Mouse (Mus musculus) liver, embryonic 14.5 days (tissue): ENCODE data around the gene Hivep3. TPM values are rescaled to one million over a fixed set of nuclear protein-coding genes. Genes with fewer than 3 reads are reported as not detected.
A peak's percentile ranks its signal among the peaks of the same experiment; 100 is the strongest.

Experiments
- ATAC-seq: fragments of 200-750 bp; cut with Nextera tagmentation; 2 replicates; pipeline ENCODE4 v1.8.0; 2017; ENCODE audit warnings: moderate number of reproducible peaks, mild to moderate bottlenecking, moderate library complexity; ENCODE audit not compliant: insufficient read depth
- DNase-seq, 3 experiments: peaks; one replicate each; pipeline ENCODE4 v3.0.0-alpha.2; 2012 to 2013; ENCODE audit warnings: low read depth in 3 of 3, low spot score in 3 of 3
- H3K27ac ChIP-seq: fragments of 300-500 bp; sonication (generic); 2 replicates; pipeline ENCODE4 v1.5.1; 2014; ENCODE audit warnings: moderate library complexity, mild to moderate bottlenecking, control low read depth, inconsistent platforms
- H3K27me3 ChIP-seq: fragments of 300-500 bp; sonication (generic); 2 replicates; pipeline ENCODE4 v1.6.1; 2014; ENCODE audit warnings: mild to moderate bottlenecking, low read length, moderate library complexity; ENCODE audit not compliant: control insufficient read depth, insufficient read depth
- H3K36me3 ChIP-seq: fragments of 300-500 bp; sonication (generic); replicated peaks from 2 replicates; pipeline ENCODE4 v1.6.1; 2014; ENCODE audit warnings: low read depth; ENCODE audit not compliant: control insufficient read depth, insufficient read depth
- H3K4me1 ChIP-seq, 2 experiments: fragments of 200-500 bp in 1 of 2; fragments of 300-500 bp in 1 of 2; sonication (generic) in 1 of 2; replicated peaks; 2 replicates each; pipeline ENCODE4 v1.6.1; 2012 to 2014; ENCODE audit warnings: antibody characterized with exemption in 1 of 2, inconsistent platforms in 1 of 2, low read length in 1 of 2; ENCODE audit not compliant: control insufficient read depth in 2 of 2, insufficient read depth in 2 of 2
- H3K4me2 ChIP-seq: fragments of 300-500 bp; sonication (generic); 2 replicates; pipeline ENCODE4 v1.6.1; 2014; ENCODE audit warnings: low read depth, mild to moderate bottlenecking, control low read depth, moderate library complexity
- H3K4me3 ChIP-seq, 2 experiments: fragments of 200-500 bp in 1 of 2; fragments of 300-500 bp in 1 of 2; sonication (generic) in 1 of 2; 2 replicates each; pipeline ENCODE4 v1.5.1; 2012 to 2014; ENCODE audit warnings: low read depth in 2 of 2, low read length in 2 of 2, mild to moderate bottlenecking in 2 of 2, control low read depth in 1 of 2, inconsistent platforms in 1 of 2, moderate library complexity in 1 of 2; ENCODE audit not compliant: insufficient read depth in 1 of 2
- H3K9ac ChIP-seq: fragments of 300-500 bp; sonication (generic); replicated peaks from 2 replicates; pipeline ENCODE4 v1.6.1; 2014; ENCODE audit warnings: mild to moderate bottlenecking, control low read depth, moderate library complexity
- H3K9me3 ChIP-seq: fragments of 300-500 bp; sonication (generic); 2 replicates; pipeline ENCODE4 v1.6.1; 2016; ENCODE audit warnings: low read length, mixed read lengths; ENCODE audit not compliant: control insufficient read depth
- CTCF ChIP-seq: IDR thresholded peaks from 2 replicates; pipeline ENCODE4 v1.5.1; 2016; ENCODE audit warnings: antibody characterized with exemption, low read depth, control low read depth
- EP300 ChIP-seq: IDR thresholded peaks from 2 replicates; pipeline ENCODE4 v1.6.1; 2016; ENCODE audit warnings: antibody characterized with exemption, low read depth
- WGBS: fragments of 180-500 bp; shearing (Covaris S2); extraction: QIAGEN DNeasy Blood & Tissue Kit; methylation state at CpG from one replicate; pipeline ENCODE4 v1.1.7; 2014; ENCODE audit not compliant: insufficient replicate concordance; 5-methylcytosine and 5-hydroxymethylcytosine counted together
- polyA plus RNA-seq, 2 experiments: library from polyadenylated mRNA; depleted of rRNA in 1 of 2; stranded (reverse) in 1 of 2; unstranded in 1 of 2; fragments of >200 nt; fragmentation: Nextera tagmentation in 1 of 2; extraction: Ambion mirVana in 1 of 2; gene quantifications; 2 replicates each; pipeline versions ENCODE4 v1.2.1 to v1.2.3; 2012 to 2014

Gene Hivep3
- polyA plus RNA-seq, 2 experiments: 1.9 to 2.7 TPM

DNA sequence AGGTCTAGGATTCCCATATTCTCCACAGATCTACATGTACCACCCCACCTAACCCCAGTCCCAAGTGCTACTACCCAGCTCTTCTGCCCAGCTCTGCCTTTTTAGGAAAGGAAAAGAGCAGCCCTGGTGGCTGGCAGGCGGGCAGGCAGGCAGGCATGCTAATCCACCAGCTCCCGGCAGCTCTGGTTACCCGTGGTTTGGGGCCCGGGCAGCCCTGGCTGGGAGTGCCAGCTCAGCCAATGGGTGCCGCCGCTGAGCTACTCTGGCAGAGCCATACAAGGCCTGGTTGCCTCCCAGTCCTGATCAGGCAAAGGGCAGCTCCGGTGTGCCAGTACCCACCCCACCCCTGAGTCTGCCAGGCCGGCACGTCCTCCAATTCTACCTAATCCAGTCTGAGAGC is 409.3 kb downstream of the Hivep3 start:
- Histone ChIP-seq H3K4me2 (no peak overlapping the region), H3K4me1 (no peaks in the 10 kb centered on the region), H3K27ac (no peak overlapping the region), H3K9me3 (no peaks in the 10 kb centered on the region), H3K27me3 (no peaks in the 10 kb centered on the region), H3K4me3 (no peak overlapping the region), H3K36me3 (no peaks in the 10 kb centered on the region), H3K9ac (no peak overlapping the region)
- no peak for TF ChIP-seq CTCF
- TF ChIP-seq EP300: no peak
- WGBS: 69% methylated on average over 9 of the region's 9 CpGs
- DNase-seq (no peak), ATAC-seq (no peak)

DNA sequence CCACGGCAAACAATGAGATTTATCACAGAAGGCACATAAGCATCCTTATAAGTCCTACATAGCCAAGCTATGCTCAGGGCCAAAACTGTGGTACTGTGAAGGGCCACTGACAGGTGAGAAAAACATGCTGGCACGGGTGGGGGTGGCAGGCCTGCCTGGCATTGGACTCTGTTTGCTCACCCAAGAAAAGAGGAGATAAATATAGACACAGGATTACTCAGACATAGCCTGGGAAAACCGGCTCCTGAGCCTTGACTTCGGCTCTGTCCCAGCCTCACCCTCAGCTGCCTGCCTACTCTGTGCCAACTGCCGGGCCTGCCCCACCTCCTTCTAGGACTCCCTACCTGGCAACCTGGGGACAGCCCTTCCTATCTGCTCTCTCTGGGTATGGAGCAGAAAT is 410.8 kb downstream of the Hivep3 start:
- 67% methylated on average over 5 of the region's 5 CpGs for WGBS
- Histone ChIP-seq H3K27me3 (no peaks in the 10 kb centered on the region; the same call in none of the 2 replicates), H3K4me2 (no peak overlapping the region), H3K9me3 (no peaks in the 10 kb centered on the region), H3K4me3 (no peak overlapping the region), H3K27ac (no peak overlapping the region), H3K4me1 (no peaks in the 10 kb centered on the region), H3K36me3 (no peaks in the 10 kb centered on the region), H3K9ac (no peak overlapping the region)
- ATAC-seq (no peak), DNase-seq (no peak)
- no peak for TF ChIP-seq EP300
- no peak for TF ChIP-seq CTCF

DNA sequence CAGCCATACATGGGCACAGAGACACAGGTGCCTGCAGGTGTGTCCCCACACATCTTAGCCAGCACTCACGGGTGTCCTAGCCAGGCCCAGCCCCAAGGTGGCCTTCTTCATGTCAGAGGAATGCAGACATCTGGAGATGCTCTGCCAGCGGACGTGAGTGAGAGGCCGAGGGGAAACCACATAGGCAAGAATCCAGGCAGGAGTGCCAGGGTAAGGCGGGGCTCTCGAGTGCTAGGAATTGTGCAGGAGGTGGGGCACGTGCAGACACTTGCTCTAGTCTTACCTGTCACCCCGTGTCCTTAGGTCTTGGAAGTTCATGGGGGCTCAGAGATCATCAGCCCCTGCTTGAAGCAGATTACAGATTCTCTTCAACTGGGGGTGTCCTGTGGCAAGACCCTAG is 412.3 kb downstream of the Hivep3 start:
- no peak for DNase-seq
- no peaks in the 10 kb centered on the region for H3K9me3 ChIP-seq
- H3K27me3 ChIP-seq: no peaks in the 10 kb centered on the region; the same call in none of the 2 replicates
- no peak overlapping the region for H3K27ac ChIP-seq
- TF ChIP-seq CTCF (no peak), EP300 (no peak)
- ATAC-seq: no peak
- H3K36me3 ChIP-seq: no peaks in the 10 kb centered on the region
- no peak overlapping the region for H3K4me2 ChIP-seq
- no peak overlapping the region for H3K4me3 ChIP-seq
- no peak overlapping the region for H3K9ac ChIP-seq
- 54% methylated on average over 8 of the region's 8 CpGs for WGBS
- H3K4me1 ChIP-seq: no peaks in the 10 kb centered on the region

DNA sequence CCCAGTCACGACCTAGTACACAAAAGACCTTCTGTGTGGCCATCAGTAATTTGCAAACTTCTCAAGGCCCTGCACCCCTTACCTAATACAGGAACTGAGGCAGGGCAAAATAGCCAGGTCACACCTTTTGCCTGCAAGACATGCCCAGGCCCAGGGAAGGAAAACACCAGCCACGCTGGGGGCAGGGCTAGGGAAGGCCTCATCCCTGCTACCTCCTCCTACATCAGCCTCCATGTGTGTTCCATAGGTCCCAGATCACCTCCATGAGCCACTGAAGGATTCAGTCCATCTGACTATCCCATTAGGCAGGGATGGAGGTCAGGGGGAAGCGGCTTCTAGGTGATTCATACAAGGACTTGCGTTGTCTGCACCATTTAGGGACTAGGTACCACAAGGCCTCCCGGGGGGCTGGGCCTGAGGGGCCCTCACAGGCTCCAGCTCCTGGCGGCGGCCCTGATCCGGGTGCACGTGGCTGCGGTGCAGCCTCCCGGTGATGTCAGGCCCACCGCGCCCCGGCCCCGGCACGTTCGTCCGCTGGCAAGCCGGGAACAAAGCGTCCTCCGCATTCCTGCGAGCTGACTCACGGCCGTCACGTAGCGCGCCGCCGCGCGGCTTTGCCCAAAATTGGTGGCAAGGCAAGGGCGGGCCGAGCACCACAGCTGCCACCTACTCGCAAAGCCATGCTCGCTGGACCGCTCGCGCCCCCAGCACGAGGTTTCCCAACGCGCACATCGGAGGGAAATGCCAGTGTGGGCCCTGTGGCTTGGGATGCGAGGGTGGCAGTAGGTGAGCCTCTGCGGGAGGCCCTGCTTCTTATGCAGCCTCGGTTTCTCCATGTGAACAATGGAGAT is 414.9 kb downstream of the Hivep3 start:
- Histone ChIP-seq H3K9ac (no peak overlapping the region), H3K36me3 (no peaks in the 10 kb centered on the region), H3K9me3 (no peaks in the 10 kb centered on the region), H3K4me2 (no peak overlapping the region), H3K27ac (no peak overlapping the region), H3K27me3 (no peaks in the 10 kb centered on the region; the same call in none of the 2 replicates), H3K4me1 (no peaks in the 10 kb centered on the region), H3K4me3 (no peak overlapping the region)
- ATAC-seq: no peak
- 5% methylated on average over 45 of the region's 45 CpGs for WGBS
- TF ChIP-seq EP300: no peak
- TF ChIP-seq CTCF: no peak
- no peak for DNase-seq

DNA sequence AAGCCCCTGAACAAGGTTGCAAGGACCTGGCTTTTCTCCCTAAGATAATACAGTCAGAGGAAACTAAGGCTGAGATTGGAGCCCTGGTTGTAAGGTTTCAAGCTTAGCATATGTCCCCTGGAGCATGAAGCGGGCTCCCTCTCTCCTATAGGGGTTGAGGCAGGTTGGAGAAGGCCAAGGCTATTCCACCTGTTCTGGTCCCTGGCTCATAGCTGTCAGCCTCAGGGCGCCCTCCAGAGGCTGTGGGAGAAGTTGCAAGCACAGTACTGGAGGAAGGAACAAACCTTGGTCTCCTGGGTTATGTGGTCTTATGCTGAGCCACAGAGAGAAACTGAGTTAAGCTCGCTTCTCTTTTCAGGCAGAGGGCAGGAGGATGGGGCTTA is 415.5 kb downstream of the Hivep3 start:
- no peak overlapping the region for H3K4me2 ChIP-seq

More for the DNA sequence above, 415.5 kb downstream of the Hivep3 start:
- 24% methylated on average over 3 of the region's 3 CpGs for WGBS
- Histone ChIP-seq H3K27ac (no peak overlapping the region), H3K9ac (no peak overlapping the region), H3K36me3 (no peaks in the 10 kb centered on the region), H3K9me3 (no peaks in the 10 kb centered on the region), H3K27me3 (no peaks in the 10 kb centered on the region; the same call in none of the 2 replicates), H3K4me3 (no peak overlapping the region), H3K4me1 (no peaks in the 10 kb centered on the region)
- no peak for ATAC-seq
- TF ChIP-seq EP300 (no peak), CTCF (peak; percentile 59)
- no peak for DNase-seq
